Mouse (Mus musculus) splenic B cell, adult 2 months (primary cell): Measurements from ENCODE around the gene Cpsf7.

Experiments used
- DNase-seq: peaks from one replicate; pipeline ENCODE4 v3.0.0-alpha.2; 2011; ENCODE audit warnings: low read depth, low spot score
- H3K27me3 ChIP-seq: 2 replicates; pipeline ENCODE4 v1.6.1; 2012; ENCODE audit warnings: mild to moderate bottlenecking, low read length, moderate library complexity, mixed read lengths; ENCODE audit not compliant: control insufficient read depth, poor library complexity, insufficient read depth, severe bottlenecking
- H3K36me3 ChIP-seq: 2 replicates; pipeline ENCODE4 v1.6.1; 2012; ENCODE audit warnings: mild to moderate bottlenecking, low read length, moderate library complexity, mixed read lengths; ENCODE audit not compliant: control insufficient read depth, poor library complexity, insufficient read depth, severe bottlenecking

Cpsf7 gene

DNA sequence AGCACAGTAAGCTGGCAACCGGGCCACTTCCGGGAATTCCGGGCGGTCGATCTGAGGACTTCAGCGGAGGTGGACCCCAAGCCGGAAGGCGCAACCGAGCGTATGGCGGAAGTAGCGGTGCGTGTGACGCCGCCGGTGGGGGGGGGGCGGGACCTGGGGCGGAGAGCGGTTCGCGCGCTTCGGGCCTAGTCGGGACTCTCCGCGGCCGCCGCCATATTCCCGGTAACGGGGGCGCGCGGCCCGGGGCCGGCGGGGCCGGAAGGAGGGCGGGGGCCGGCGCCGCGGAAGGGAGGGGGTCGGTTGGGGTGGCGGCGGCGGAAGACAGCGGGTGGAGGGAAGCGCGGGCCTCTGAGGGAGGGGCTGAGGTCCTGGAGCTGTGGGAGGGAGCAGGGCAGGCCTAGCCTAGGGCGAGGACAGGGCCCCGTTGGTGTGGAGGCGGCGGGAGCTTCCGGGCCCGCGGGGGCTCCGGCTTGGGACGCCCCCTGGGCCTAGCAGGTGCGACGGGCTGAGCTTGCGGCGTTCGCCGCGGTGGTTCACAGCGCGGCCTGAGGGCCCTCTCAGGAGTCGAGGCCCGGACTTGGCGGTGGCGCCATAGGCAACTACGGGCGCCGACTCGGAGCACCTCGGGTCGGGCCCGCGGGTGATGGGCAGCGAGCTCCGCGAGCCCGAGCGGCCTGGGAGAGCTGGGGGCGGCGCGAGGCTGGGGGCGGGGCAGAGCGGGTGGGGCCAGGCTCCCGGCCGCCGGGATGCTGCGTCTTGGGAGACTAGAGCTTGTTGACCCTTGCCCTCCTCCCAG lies at the start of gene Cpsf7:
TSS of gene Cpsf7 (plus strand) at position 161 of the 796 bp plus-strand sequence.
- no peaks in the 10 kb centered on the region for H3K27me3 ChIP-seq
- peak; percentile 93 for DNase-seq
- H3K36me3 ChIP-seq, result peaks cover 3% of the 10 kb centered on the region; the same call in 1 of the 2 replicates

DNA sequence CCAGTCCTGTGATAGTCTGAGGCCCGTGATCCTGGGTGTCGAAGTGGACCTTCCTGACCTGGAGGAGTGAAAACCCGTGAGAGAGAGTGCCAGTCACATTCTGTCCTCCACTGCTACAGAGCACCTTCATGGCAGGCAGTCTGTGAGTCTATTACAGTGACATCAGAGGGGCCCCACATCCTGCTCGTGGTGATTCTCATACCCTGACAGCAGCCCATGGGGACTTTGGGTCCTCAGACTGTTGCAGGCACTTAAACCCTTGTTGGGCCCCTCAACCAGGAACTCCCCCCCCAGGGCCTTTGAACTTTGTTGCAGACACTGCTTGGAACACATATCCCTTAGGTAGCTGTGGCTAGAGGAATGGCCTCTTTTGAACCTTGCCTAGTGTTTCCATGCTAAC lies 45.5 kb upstream of the Cpsf7 start:
- DNase-seq, result no peak
- no peaks in the 10 kb centered on the region for H3K27me3 ChIP-seq
- no peaks in the 10 kb centered on the region for H3K36me3 ChIP-seq

DNA sequence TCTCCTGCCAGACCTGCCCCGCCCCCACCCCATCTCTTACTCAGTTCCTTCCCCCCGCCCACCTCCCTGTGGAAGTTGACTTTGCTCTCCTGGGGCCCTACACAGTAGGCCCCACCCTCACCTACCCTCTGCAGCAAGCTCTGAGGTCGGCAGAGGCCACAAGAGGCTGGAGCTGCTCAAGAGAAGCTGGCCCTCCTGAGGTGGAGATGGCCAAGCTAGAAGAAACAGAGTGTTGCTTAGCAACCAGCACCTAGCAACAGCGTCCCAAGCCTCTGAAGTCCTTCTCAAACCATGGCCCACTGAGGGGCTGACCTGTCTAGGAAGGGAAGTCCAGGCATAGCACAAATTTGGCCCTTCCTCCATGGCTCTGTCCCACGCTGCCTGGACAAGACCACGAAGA lies 42.4 kb upstream of the Cpsf7 start, which contains the start of gene Ppp1r32:
TSS of gene Ppp1r32 (minus strand) at position 226 of the 400 bp plus-strand sequence.
- no peak for DNase-seq
- no peaks in the 10 kb centered on the region for H3K27me3 ChIP-seq
- H3K36me3 ChIP-seq, result no peaks in the 10 kb centered on the region

GRCm38 (mm10) chr19:10486264-10486738 lies 38.8 kb upstream of the Cpsf7 start:
- H3K27me3 ChIP-seq, result no peaks in the 10 kb centered on the region
- DNase-seq, result peak; percentile 73
- no peaks in the 10 kb centered on the region for H3K36me3 ChIP-seq

GRCm38 (mm10) chr19:10495670-10496069 lies 29.4 kb upstream of the Cpsf7 start:
- DNase-seq, result no peak
- no peaks in the 10 kb centered on the region for H3K27me3 ChIP-seq
- peaks cover 6% of the 10 kb centered on the region for H3K36me3 ChIP-seq

DNA sequence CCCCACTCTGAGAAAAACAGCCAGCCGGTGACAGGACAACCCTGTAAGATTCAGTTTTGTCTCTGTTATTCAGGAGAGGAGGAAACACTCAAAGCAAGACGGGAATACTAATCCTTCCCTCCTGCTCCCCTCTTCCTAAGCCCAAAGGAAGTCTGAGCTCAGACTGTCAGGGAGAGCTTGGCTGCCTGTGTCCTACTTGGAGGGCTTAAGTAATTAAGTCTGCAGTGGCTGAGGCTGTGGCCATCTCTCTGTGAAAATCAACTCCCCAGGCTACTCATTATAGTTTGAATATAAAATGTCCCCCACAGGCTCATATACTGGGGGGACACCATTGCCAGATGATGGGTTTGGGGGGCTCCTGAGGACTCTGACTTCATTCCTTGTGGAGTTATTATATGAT lies 28.1 kb upstream of the Cpsf7 start:
- DNase-seq, result no peak
- Histone ChIP-seq H3K27me3 (no peaks in the 10 kb centered on the region), H3K36me3 (peaks cover 6% of the 10 kb centered on the region)

- Histone ChIP-seq H3K36me3 (peaks cover 8% of the 10 kb centered on the region), H3K27me3 (no peaks in the 10 kb centered on the region)
- no peak for DNase-seq
These were observed 27.4 kb upstream of the Cpsf7 start for GRCm38 (mm10) chr19:10497512-10498160.

DNA sequence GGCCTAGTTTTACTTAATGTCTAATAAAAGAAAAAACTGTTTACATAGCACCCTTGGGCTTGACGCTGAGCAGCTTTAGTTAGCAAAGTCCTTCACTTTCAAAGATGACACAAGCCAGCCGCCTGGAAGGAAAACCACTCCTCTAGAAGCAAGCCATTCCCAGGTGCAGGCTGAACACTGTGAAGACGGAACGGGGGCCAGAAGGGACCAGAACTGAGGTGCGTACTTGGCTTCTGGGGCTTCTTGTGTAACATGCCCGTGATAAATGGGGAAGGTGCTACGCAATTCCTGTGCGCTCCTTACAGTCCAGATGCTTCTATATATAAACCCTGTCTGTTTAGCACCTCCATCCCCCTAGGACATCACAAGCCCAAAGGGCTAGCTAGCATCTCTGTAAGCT lies 24.5 kb upstream of the Cpsf7 start:
- peaks cover 11% of the 10 kb centered on the region for H3K36me3 ChIP-seq
- H3K27me3 ChIP-seq, result no peaks in the 10 kb centered on the region
- no peak for DNase-seq

- H3K27me3 ChIP-seq, result no peaks in the 10 kb centered on the region
- peak; percentile 73 for DNase-seq
- peaks cover 10% of the 10 kb centered on the region for H3K36me3 ChIP-seq
These were observed 22.5 kb upstream of the Cpsf7 start for GRCm38 (mm10) chr19:10502571-10502970.

- Histone ChIP-seq H3K27me3 (no peaks in the 10 kb centered on the region), H3K36me3 (peaks cover 11% of the 10 kb centered on the region)
- DNase-seq, result no peak
These were observed 14.2 kb upstream of the Cpsf7 start for GRCm38 (mm10) chr19:10510759-10511330.

DNA sequence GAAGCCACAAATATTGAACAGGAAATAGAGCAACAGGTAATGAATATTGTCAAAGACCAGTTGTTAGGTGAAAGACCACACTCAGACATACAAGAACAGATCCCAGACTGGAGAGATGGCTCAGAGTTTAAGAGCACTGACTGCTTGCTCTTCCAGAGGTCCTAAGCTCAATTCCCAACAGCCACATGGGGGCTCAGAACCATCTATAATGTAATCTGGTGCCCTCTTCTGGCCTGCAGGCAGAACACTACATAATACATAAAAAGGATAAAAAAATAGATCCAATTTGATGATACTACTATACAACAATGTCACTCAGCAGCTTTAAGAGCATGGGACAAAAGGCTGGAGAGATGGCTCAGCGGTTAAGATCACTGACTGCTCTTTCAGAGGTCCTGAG lies 4.7 kb upstream of the Cpsf7 start:
- peaks cover 9% of the 10 kb centered on the region; the same call in 1 of the 2 replicates for H3K36me3 ChIP-seq
- DNase-seq, result peak; percentile 55
- H3K27me3 ChIP-seq, result no peaks in the 10 kb centered on the region

- peak; percentile 54 for DNase-seq
- Histone ChIP-seq H3K27me3 (no peaks in the 10 kb centered on the region), H3K36me3 (peaks cover 5% of the 10 kb centered on the region; the same call in 1 of the 2 replicates)
These were observed 3.1 kb upstream of the Cpsf7 start for GRCm38 (mm10) chr19:10521926-10522325.

DNA sequence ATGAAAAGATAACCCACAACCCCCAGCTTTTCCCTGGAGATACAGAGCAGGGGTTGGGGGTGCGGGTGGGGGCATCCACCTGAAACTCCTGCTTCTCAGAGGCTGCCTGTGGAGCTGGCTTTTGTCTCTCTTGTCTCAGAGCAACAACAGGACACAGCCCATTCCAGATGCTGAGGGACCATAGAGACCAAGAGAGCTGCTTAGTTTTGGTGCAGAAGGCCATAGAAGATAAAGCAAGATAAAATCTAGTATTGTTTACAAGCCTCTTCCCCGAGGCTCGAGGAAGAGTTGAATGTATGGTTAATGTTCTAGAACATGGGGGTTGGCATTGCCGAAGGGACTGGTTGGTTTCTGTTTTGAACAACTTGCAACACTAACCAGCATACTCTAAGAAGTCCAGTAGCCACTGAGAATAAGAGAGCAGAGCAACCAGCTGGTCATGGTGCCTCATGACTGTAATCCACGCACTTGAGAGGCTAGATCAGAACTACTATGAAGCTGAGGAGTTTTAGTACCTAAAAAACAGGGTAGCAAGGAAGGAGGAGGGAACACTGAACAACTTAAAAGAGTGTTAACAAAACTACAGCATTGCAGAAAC lies 1.5 kb upstream of the Cpsf7 start:
- peak; percentile 8 for DNase-seq
- Histone ChIP-seq H3K27me3 (no peaks in the 10 kb centered on the region), H3K36me3 (0 out of 2 replicates have a peak, but pooled peaks cover 3% of the 10 kb centered on the region)

DNA sequence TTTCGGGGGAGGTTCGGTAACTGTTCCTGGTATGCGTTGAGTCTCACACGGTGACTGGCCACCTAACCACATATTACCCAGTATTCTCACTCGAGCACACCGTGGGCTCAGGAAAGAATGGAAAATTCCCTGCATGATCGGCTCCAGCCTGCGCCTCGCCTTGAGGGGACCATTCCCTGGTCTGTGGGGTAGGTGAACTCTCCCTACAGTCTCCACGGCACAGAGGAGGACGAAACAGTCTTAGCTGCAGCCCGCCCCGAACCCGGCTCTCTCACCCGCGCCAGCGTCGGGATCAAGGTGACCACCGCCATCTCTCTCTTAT lies 321 bp upstream of the Cpsf7 start:
- H3K27me3 ChIP-seq, result no peaks in the 10 kb centered on the region
- no peak for DNase-seq
- 0 out of 2 replicates have a peak, but pooled peaks cover 3% of the 10 kb centered on the region for H3K36me3 ChIP-seq

DNA sequence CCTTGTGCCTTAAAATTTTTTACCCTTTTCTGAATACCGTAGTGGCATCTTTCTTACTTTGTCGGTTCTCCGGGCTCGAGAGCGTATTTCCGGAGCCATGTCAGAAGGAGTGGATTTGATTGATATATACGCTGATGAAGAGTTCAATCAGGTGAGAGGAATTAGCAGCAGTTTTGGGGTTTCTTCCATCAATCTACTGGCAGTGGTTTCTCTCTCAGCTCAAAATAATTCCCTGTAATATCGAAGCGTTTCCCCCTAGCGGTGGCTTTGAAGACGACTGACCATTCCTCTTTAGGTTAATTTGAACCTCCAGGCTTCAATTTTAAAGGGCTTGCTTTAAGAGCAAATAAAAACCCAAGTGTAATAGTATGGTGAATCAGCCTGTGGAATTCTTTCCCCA lies 844 bp downstream of the Cpsf7 start, which contains the start of gene Sdhaf2:
TSS of gene Sdhaf2 (minus strand) at position 233 of the 400 bp plus-strand sequence.
- H3K27me3 ChIP-seq, result no peaks in the 10 kb centered on the region
- DNase-seq, result peak; percentile 79

More for the DNA sequence above, 844 bp downstream of the Cpsf7 start, which contains the start of gene Sdhaf2:
- H3K36me3 ChIP-seq, result peaks cover 3% of the 10 kb centered on the region; the same call in 1 of the 2 replicates
